Mouse (Mus musculus) hindbrain, embryonic 14.5 days (tissue): Measurements from ENCODE around the gene Ifi205. TPM values are rescaled to one million over a fixed set of nuclear protein-coding genes. Genes with fewer than 3 reads are reported as not detected.
"Not testable (repeated sequence)": the region's sequence is repeated elsewhere in the genome, so short reads cannot be mapped to it uniquely, and the experiment has no call there.

Experiments used
- ATAC-seq: fragments of 200-750 bp; cut with Nextera tagmentation; 2 replicates; pipeline ENCODE4 v1.8.0; 2017; ENCODE audit warnings: moderate number of reproducible peaks, mild to moderate bottlenecking, moderate TSS enrichment, moderate library complexity; ENCODE audit not compliant: low FRiP score
- DNase-seq: peaks from one replicate; pipeline ENCODE4 v3.0.0-alpha.2; 2015; ENCODE audit warnings: low spot score
- H3K27ac ChIP-seq: fragments of 300-500 bp; sonication (generic); 2 replicates; pipeline ENCODE4 v1.5.1; 2014; ENCODE audit warnings: mild to moderate bottlenecking, moderate library complexity
- H3K27me3 ChIP-seq: fragments of 300-500 bp; sonication (generic); 2 replicates; pipeline ENCODE4 v1.6.1; 2014; ENCODE audit warnings: mild to moderate bottlenecking, low read length, mixed read lengths; ENCODE audit not compliant: control insufficient read depth, insufficient read depth
- H3K36me3 ChIP-seq: fragments of 300-500 bp; sonication (generic); replicated peaks from 2 replicates; pipeline ENCODE4 v1.6.1; 2014; ENCODE audit not compliant: control insufficient read depth, insufficient read depth
- H3K4me1 ChIP-seq: fragments of 300-500 bp; sonication (generic); replicated peaks from 2 replicates; pipeline ENCODE4 v1.6.1; 2014; ENCODE audit warnings: antibody characterized with exemption, low read length, mixed read lengths; ENCODE audit not compliant: control insufficient read depth, insufficient read depth
- H3K4me2 ChIP-seq: fragments of 300-500 bp; sonication (generic); replicated peaks from 2 replicates; pipeline ENCODE4 v1.6.1; 2014; ENCODE audit warnings: mild to moderate bottlenecking, moderate library complexity
- H3K4me3 ChIP-seq: fragments of 300-500 bp; sonication (generic); replicated peaks from 2 replicates; pipeline ENCODE4 v1.5.1; 2014; ENCODE audit warnings: mild to moderate bottlenecking, low read length
- H3K9ac ChIP-seq: fragments of 300-500 bp; sonication (generic); 2 replicates; pipeline ENCODE4 v1.6.1; 2014
- H3K9me3 ChIP-seq: fragments of 300-500 bp; sonication (generic); 2 replicates; pipeline ENCODE4 v1.6.1; 2016; ENCODE audit warnings: low read length; ENCODE audit not compliant: control insufficient read depth
- WGBS: fragments of 180-500 bp; shearing (Covaris S2); extraction: QIAGEN DNeasy Blood & Tissue Kit; methylation state at CpG from one replicate; pipeline ENCODE4 v1.1.7; 2014; 5-methylcytosine and 5-hydroxymethylcytosine counted together
- polyA plus RNA-seq: library from polyadenylated mRNA; unstranded; fragments of >200 nt; fragmentation: Nextera tagmentation; extraction: Ambion mirVana; gene quantifications from 2 replicates; pipeline ENCODE4 v1.2.1, GENCODE M21; 2014

Ifi205 gene
- polyA plus RNA-seq, 1 experiment from 2014 or later, result not detected

DNA sequence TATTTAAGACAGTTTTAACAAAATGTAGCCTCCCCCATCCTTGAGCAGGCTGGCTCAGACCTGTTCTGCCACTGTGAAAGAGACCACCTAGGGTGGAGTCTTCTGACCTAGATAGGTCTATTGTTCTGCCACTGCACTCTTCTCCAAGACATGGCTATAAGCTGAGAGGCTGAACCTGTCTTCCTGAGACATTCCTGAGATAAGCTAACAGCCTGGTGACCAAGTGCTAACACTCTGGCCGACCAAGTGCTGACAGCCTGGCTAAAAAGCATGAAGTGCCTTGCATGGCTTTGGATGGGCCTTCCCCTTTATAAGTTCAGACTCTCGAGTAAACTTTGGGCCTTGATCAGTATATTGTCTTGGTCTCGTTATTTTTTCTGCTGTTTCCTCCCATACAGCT lies 50.6 kb downstream of the Ifi205 start:
- WGBS, result 73% methylated on average over 3 of the region's 3 CpGs
- ATAC-seq, H3K4me1 ChIP-seq, H3K27me3 ChIP-seq, H3K9me3 ChIP-seq, H3K27ac ChIP-seq, DNase-seq, H3K9ac ChIP-seq, H3K36me3 ChIP-seq, H3K4me2 ChIP-seq, H3K4me3 ChIP-seq: not testable (repeated sequence)

DNA sequence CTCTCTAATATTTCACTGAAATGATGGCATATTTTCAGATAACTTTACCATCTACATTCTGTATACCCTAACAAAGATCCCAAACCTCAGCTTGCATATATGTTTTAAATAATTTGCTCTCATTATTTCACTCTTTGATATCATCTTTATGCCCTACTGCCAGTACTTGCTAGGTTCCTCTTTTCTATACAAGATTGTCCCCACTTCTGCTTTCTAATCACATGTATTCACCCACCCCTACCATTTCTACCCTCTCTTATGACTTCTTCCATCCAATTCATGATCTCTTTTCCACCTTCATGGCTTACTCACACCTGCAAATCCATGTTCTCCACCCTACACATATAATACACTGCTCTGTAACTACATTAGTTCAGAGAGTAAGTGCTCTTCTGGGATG lies 54.0 kb downstream of the Ifi205 start:
- H3K4me2 ChIP-seq, result no peak overlapping the region
- no peak overlapping the region for H3K9ac ChIP-seq
- no peaks in the 10 kb centered on the region for H3K9me3 ChIP-seq
- no peak for ATAC-seq
- H3K27me3 ChIP-seq, result no peaks in the 10 kb centered on the region
- H3K4me1 ChIP-seq, result no peaks in the 10 kb centered on the region
- DNase-seq, result no peak
- no peak overlapping the region for H3K4me3 ChIP-seq
- no peaks in the 10 kb centered on the region for H3K36me3 ChIP-seq
- H3K27ac ChIP-seq, result no peak overlapping the region

DNA sequence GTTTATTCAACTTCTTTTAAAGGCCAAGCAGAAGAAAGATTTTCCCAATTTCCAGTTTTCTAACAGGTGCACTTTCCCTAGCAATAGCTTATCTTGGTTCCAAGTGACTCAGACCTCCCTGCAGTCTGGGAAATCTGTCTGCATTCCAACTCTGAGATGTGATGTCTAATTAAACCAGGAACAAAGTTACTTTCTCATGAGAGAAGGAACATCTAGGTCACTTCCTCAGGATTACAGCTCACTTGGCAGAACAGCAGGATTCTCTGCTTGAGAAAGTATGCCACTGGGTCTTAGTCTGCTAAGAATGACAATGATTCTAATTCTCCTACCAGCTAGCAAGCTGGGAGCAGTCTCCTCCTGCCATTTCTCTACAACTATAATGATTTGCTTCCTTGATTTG lies 58.5 kb downstream of the Ifi205 start:
- DNase-seq (no peak), ATAC-seq (no peak)
- Histone ChIP-seq H3K9ac (no peak overlapping the region), H3K4me1 (no peaks in the 10 kb centered on the region), H3K36me3 (no peaks in the 10 kb centered on the region), H3K4me2 (no peak overlapping the region), H3K27ac (no peak overlapping the region), H3K4me3 (no peak overlapping the region), H3K27me3 (no peaks in the 10 kb centered on the region), H3K9me3 (no peaks in the 10 kb centered on the region)

Other genes with a start within 250 kb of the Ifi205 start
- gene Ifi211, start 118.8 kb downstream of the Ifi205 start, polyA plus RNA-seq, result 0.37 and 0.59 TPM in 2 replicates
- gene Mndal, start 89.3 kb downstream of the Ifi205 start, polyA plus RNA-seq, result 0.99 and 1.4 TPM in 2 replicates
- 0.51 and 1.2 TPM in 2 replicates for gene Ifi203, start 89.1 kb downstream of the Ifi205 start, polyA plus RNA-seq
- not detected in 2 replicates for gene Ifi202b, start 49.1 kb downstream of the Ifi205 start, polyA plus RNA-seq
- gene Olfr433, start 8.9 kb upstream of the Ifi205 start, polyA plus RNA-seq, result not detected in 2 replicates
- gene Olfr432, start 17.4 kb upstream of the Ifi205 start, polyA plus RNA-seq, result not detected in 2 replicates
- gene Olfr430, start 34.8 kb upstream of the Ifi205 start, polyA plus RNA-seq, result not detected in 2 replicates
- not detected in 2 replicates for gene Olfr429, start 52.5 kb upstream of the Ifi205 start, polyA plus RNA-seq
- not detected in 2 replicates for gene Olfr427, start 65.1 kb upstream of the Ifi205 start, polyA plus RNA-seq
- gene Olfr231, start 89.4 kb upstream of the Ifi205 start, polyA plus RNA-seq, result not detected in 2 replicates
- not detected in 2 replicates for gene Olfr424, start 99.7 kb upstream of the Ifi205 start, polyA plus RNA-seq
- not detected in 2 replicates for gene Olfr420, start 123.8 kb upstream of the Ifi205 start, polyA plus RNA-seq
- 0.12 and 0.37 TPM in 2 replicates for gene Spta1, start 141.0 kb upstream of the Ifi205 start, polyA plus RNA-seq
- not detected in 2 replicates for gene Olfr419, start 220.3 kb upstream of the Ifi205 start, polyA plus RNA-seq